Mouse (Mus musculus) CH12.LX (cell line): ENCODE results near the gene Lancl1. TPM values are rescaled to one million over a fixed set of nuclear protein-coding genes. Genes with fewer than 3 reads are reported as not detected.

Source experiments
- DNase-seq: peaks from one replicate; pipeline ENCODE4 v3.0.0-alpha.2; 2013; ENCODE audit errors: extremely low read depth
- H3K27ac ChIP-seq: 2 replicates; pipeline ENCODE4 v1.5.1; 2012; ENCODE audit warnings: low read depth, mild to moderate bottlenecking, control low read depth, moderate library complexity; ENCODE audit not compliant: insufficient read depth
- H3K27me3 ChIP-seq: replicated peaks from 2 replicates; pipeline ENCODE3; 2012; ENCODE audit warnings: inconsistent platforms
- H3K36me3 ChIP-seq, 2 experiments: replicated peaks in 1 of 2; 2 replicates each; pipeline versions ENCODE3 to v1.6.1; 2012; ENCODE audit warnings: inconsistent platforms in 1 of 2, low read length in 1 of 2, mild to moderate bottlenecking in 1 of 2, mixed read lengths in 1 of 2, moderate library complexity in 1 of 2; ENCODE audit not compliant: control insufficient read depth in 1 of 2, insufficient read depth in 1 of 2
- H3K4me1 ChIP-seq, 2 experiments: 2 replicates each; pipeline ENCODE4 v1.6.1; 2012; ENCODE audit warnings: inconsistent platforms in 1 of 2, moderate library complexity in 1 of 2; ENCODE audit not compliant: insufficient read depth in 2 of 2, control insufficient read depth in 1 of 2
- H3K4me2 ChIP-seq: 2 replicates; pipeline ENCODE4 v1.6.1; 2012; ENCODE audit warnings: low read depth, mild to moderate bottlenecking, control low read depth; ENCODE audit not compliant: poor library complexity, insufficient read depth, severe bottlenecking
- H3K4me3 ChIP-seq, 3 experiments: fragments of 150-350 bp in 1 of 3; sonication (generic) in 1 of 3; replicated peaks in 1 of 3; 2 replicates each; pipeline versions ENCODE3 to v1.5.1; 2011 to 2012; ENCODE audit warnings: low read depth in 2 of 3, low read length in 2 of 3, mild to moderate bottlenecking in 2 of 3, moderate library complexity in 2 of 3, control low read depth in 1 of 3, improper control_type of control experiment in 1 of 3, inconsistent platforms in 1 of 3, mixed read lengths in 1 of 3; ENCODE audit not compliant: poor library complexity in 1 of 3
- H3K79me2 ChIP-seq: replicated peaks from 2 replicates; pipeline ENCODE4 v1.6.1; 2012; ENCODE audit warnings: mild to moderate bottlenecking, moderate library complexity; ENCODE audit not compliant: control insufficient read depth, poor library complexity, insufficient read depth, severe bottlenecking; ENCODE audit errors: extremely low read depth
- H3K9ac ChIP-seq: 2 replicates; pipeline ENCODE4 v1.6.1; 2012; ENCODE audit warnings: low read depth, mild to moderate bottlenecking, control low read depth, moderate library complexity; ENCODE audit not compliant: insufficient read depth
- H3K9me3 ChIP-seq: replicated peaks from 2 replicates; pipeline ENCODE3; 2012; ENCODE audit warnings: low read length, inconsistent platforms, mixed read lengths
- E2F4 ChIP-seq: IDR thresholded peaks from 2 replicates; pipeline ENCODE4 v1.6.1; 2011; ENCODE audit warnings: low read depth, low read length, improper control_type of control experiment; ENCODE audit not compliant: insufficient replicate concordance
- EP300 ChIP-seq: IDR thresholded peaks from 2 replicates; pipeline ENCODE4 v1.6.1; 2011; ENCODE audit warnings: low read length, improper control_type of control experiment
- ETS1 ChIP-seq: conservative IDR thresholded peaks from 2 replicates; pipeline ENCODE4 v1.6.1; 2012; ENCODE audit warnings: low read depth, mild to moderate bottlenecking, inconsistent platforms, low read length, improper control_type of control experiment, moderate library complexity
- MAFK ChIP-seq: IDR thresholded peaks from 2 replicates; pipeline ENCODE4 v1.6.1; 2011; ENCODE audit warnings: low read length, improper control_type of control experiment; ENCODE audit not compliant: insufficient replicate concordance
- MAX ChIP-seq: IDR thresholded peaks from 2 replicates; pipeline ENCODE4 v1.6.1; 2011; ENCODE audit warnings: low read length, improper control_type of control experiment
- MYC ChIP-seq: IDR thresholded peaks from 2 replicates; pipeline ENCODE4 v1.6.1; 2011; ENCODE audit warnings: low read depth, mild to moderate bottlenecking, improper control_type of control experiment, low read length
- PAX5 ChIP-seq: IDR thresholded peaks from 2 replicates; pipeline ENCODE4 v1.6.1; 2012; ENCODE audit warnings: low read length, inconsistent platforms, mixed read lengths
- POLR2AphosphoS2 ChIP-seq: IDR thresholded peaks from 2 replicates; pipeline ENCODE4 v1.6.1; 2011; ENCODE audit warnings: low read depth, low read length, improper control_type of control experiment
- RCOR1 ChIP-seq: conservative IDR thresholded peaks from 2 replicates; pipeline ENCODE4 v1.6.1; 2012; ENCODE audit warnings: low read depth, mild to moderate bottlenecking, inconsistent platforms, low read length, improper control_type of control experiment
- SMC3 ChIP-seq: IDR thresholded peaks from 2 replicates; pipeline ENCODE4 v1.6.1; 2011; ENCODE audit warnings: low read depth, low read length, improper control_type of control experiment
- TBP ChIP-seq: conservative IDR thresholded peaks from 2 replicates; pipeline ENCODE4 v1.6.1; 2011; ENCODE audit warnings: low read depth, low read length, improper control_type of control experiment
- TCF12 ChIP-seq: IDR thresholded peaks from 2 replicates; pipeline ENCODE4 v1.6.1; 2014; ENCODE audit warnings: low read depth, mild to moderate bottlenecking, inconsistent platforms, low read length, improper control_type of control experiment
- UBTF ChIP-seq: IDR thresholded peaks from 2 replicates; pipeline ENCODE4 v1.6.1; 2012; ENCODE audit warnings: low read depth, mild to moderate bottlenecking, inconsistent platforms, low read length, improper control_type of control experiment, moderate library complexity
- USF1 ChIP-seq: IDR thresholded peaks from 2 replicates; pipeline ENCODE4 v1.6.1; 2014; ENCODE audit warnings: low read depth, mild to moderate bottlenecking, inconsistent platforms, low read length, improper control_type of control experiment
- USF2 ChIP-seq: conservative IDR thresholded peaks from 2 replicates; pipeline ENCODE4 v1.6.1; 2011; ENCODE audit warnings: low read depth, low read length, improper control_type of control experiment
- ZC3H11A ChIP-seq: IDR thresholded peaks from 2 replicates; pipeline ENCODE4 v1.6.1; 2012; ENCODE audit warnings: low read depth, mild to moderate bottlenecking, inconsistent platforms, low read length, improper control_type of control experiment
- ZKSCAN1 ChIP-seq: IDR thresholded peaks from 2 replicates; pipeline ENCODE4 v1.6.1; 2012; ENCODE audit warnings: low read depth, inconsistent platforms, low read length, improper control_type of control experiment, borderline replicate concordance
- ZMIZ1 ChIP-seq: IDR thresholded peaks from 2 replicates; pipeline ENCODE4 v1.6.1; 2012; ENCODE audit warnings: low read depth, mild to moderate bottlenecking, inconsistent platforms, low read length, improper control_type of control experiment
- dilution Hi-C: fragments of 300-500 bp; cut with MboI; formaldehyde crosslinking; loops from 2 replicates; pipeline ENCODE4 v1.14.3; 2020; ENCODE audit warnings: low sequenced_read_pairs; ENCODE audit not compliant: extremely low pct_unique_long_range_greater_than_20kb, extremely low pct_ligation_motif_present
- in situ Hi-C: fragments of 300-500 bp; cut with MboI; formaldehyde crosslinking; loops from 3 replicates; pipeline ENCODE4 v1.14.3; 2019; ENCODE audit warnings: low sequenced_read_pairs, low pct_ligation_motif_present, low pct_unique_long_range_greater_than_20kb, mixed read lengths
- polyA plus RNA-seq: library from polyadenylated mRNA; unstranded; fragments of >175 nt; gene quantifications from 2 replicates; pipeline ENCODE4 v1.2.1, GENCODE M21; 2012; ENCODE audit warnings: low read depth; ENCODE audit not compliant: insufficient read length
- total RNA-seq, 2 experiments: library from RNA; depleted of rRNA; stranded (reverse); fragments of 300-350 nt in 1 of 2; fragments of >200 nt in 1 of 2; gene quantifications; 2 replicates each; pipeline ENCODE4 v1.2.3; 2012 to 2014

Gene Lancl1
- total and polyA plus RNA-seq, 3 experiments, result 35.8 to 55.4 (median 52.8) TPM

DNA sequence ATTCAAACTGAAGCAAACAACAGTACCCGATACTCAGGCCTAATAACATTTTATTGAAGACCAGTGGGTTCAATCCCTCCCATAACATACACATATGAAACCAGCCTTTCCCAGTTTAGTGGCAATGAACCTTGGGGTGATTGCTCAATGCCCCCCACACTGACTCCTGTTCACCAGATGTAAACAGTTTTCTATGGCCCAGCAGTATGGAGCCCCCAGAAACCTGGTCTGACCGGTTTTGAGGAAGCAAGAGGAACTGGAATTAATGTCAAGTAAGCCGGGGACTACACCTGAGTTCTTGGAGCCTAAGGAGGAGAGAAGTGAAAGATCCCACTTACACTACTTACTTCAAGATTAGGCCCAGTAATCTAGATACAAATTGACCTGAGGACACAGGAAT is 38.2 kb downstream of the Lancl1 start:
- no peak overlapping the region for H3K4me2 ChIP-seq
- no peak for TF ChIP-seq MYC
- no peak for TF ChIP-seq EP300
- no peak for TF ChIP-seq ZKSCAN1
- no peak for TF ChIP-seq RCOR1
- no peaks in the 10 kb centered on the region for H3K27me3 ChIP-seq
- no peak overlapping the region for H3K9ac ChIP-seq
- H3K27ac ChIP-seq, result no peak overlapping the region
- no peak for DNase-seq
- no peak overlapping the region for H3K4me3 ChIP-seq
- in situ Hi-C loops, result no loop called here
- no peaks in the 10 kb centered on the region for H3K9me3 ChIP-seq
- H3K36me3 ChIP-seq, result peaks cover 23 to 43% of the 10 kb centered on the region in 2 experiments
- dilution Hi-C loops, result no loop called here
- H3K79me2 ChIP-seq, result no peaks in the 10 kb centered on the region
- H3K4me1 ChIP-seq, result peaks cover 0 to 15% of the 10 kb centered on the region in 2 experiments; a peak in 2 of 4 replicates

DNA sequence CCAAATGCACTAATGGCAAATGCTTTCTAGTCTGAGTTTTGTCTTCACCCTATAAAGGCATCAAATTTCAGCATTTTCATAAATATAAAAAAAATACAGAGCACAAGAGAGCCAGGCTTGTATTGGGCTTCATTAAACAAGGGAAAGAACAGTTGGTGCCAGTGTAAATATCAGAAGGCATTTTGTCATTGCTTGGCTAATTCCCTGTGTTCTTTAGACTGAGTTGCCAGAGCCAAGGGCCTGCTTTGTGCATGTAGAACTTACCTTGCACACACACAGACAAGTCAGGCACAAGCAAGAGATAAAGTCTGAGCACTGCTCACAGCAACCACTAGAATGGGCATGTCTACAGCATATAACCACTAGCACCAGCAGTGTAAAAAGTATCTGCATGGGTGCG is 40.1 kb downstream of the Lancl1 start:
- TF ChIP-seq USF1 (no peak), ZMIZ1 (no peak), ZC3H11A (no peak), ETS1 (no peak), SMC3 (no peak), E2F4 (no peak), POLR2AphosphoS2 (no peak), UBTF (no peak), TCF12 (no peak), EP300 (no peak), PAX5 (no peak), USF2 (no peak), MAX (no peak), ZKSCAN1 (no peak), MAFK (no peak), TBP (no peak)
- TF ChIP-seq, all 38 proteins: peak for 0
- no peaks in the 10 kb centered on the region for H3K79me2 ChIP-seq

More for the DNA sequence above, 40.1 kb downstream of the Lancl1 start:
- no peak overlapping the region for H3K4me2 ChIP-seq
- no peaks in the 10 kb centered on the region for H3K9me3 ChIP-seq
- no peak overlapping the region for H3K4me3 ChIP-seq
- in situ Hi-C loops (no loop called here), dilution Hi-C loops (no loop called here)
- H3K27ac ChIP-seq, result no peak overlapping the region
- no peak overlapping the region for H3K9ac ChIP-seq
- H3K36me3 ChIP-seq, result peaks cover 8 to 25% of the 10 kb centered on the region in 2 experiments
- H3K27me3 ChIP-seq, result no peaks in the 10 kb centered on the region
- DNase-seq, result no peak
- peaks cover 0 to 11% of the 10 kb centered on the region in 2 experiments; a peak in 2 of 4 replicates for H3K4me1 ChIP-seq
